Mouse (Mus musculus) limb, embryonic 12.5 days (tissue): ENCODE results near the gene C130026I21Rik. TPM values are rescaled to one million over a fixed set of nuclear protein-coding genes. Genes with fewer than 3 reads are reported as not detected.
"Not testable (repeated sequence)": the region's sequence is repeated elsewhere in the genome, so short reads cannot be mapped to it uniquely, and the experiment has no call there.

Experiments used
- ATAC-seq: fragments of 200-750 bp; cut with Nextera tagmentation; 2 replicates; pipeline ENCODE4 v1.8.0; 2017; ENCODE audit warnings: low read depth, moderate TSS enrichment; ENCODE audit not compliant: insufficient number of reproducible peaks, insufficient read depth, low FRiP score, low TSS enrichment
- H3K27ac ChIP-seq: fragments of 300-500 bp; sonication (generic); 2 replicates; pipeline ENCODE4 v1.5.1; 2016; ENCODE audit warnings: mild to moderate bottlenecking, moderate library complexity
- H3K27me3 ChIP-seq: fragments of 300-500 bp; sonication (generic); 2 replicates; pipeline ENCODE4 v1.6.1; 2016; ENCODE audit warnings: mild to moderate bottlenecking, moderate library complexity
- H3K36me3 ChIP-seq: fragments of 300-500 bp; sonication (generic); 2 replicates; pipeline ENCODE4 v1.6.1; 2016; ENCODE audit warnings: mild to moderate bottlenecking, moderate library complexity
- H3K4me1 ChIP-seq: fragments of 300-500 bp; sonication (generic); replicated peaks from 2 replicates; pipeline ENCODE4 v1.6.1; 2016
- H3K4me2 ChIP-seq: fragments of 300-500 bp; sonication (generic); 2 replicates; pipeline ENCODE4 v1.6.1; 2016; ENCODE audit warnings: mild to moderate bottlenecking, moderate library complexity
- H3K4me3 ChIP-seq: fragments of 300-500 bp; sonication (generic); replicated peaks from 2 replicates; pipeline ENCODE4 v1.5.1; 2016; ENCODE audit warnings: mild to moderate bottlenecking
- H3K9ac ChIP-seq: fragments of 300-500 bp; sonication (generic); replicated peaks from 2 replicates; pipeline ENCODE4 v1.6.1; 2016; ENCODE audit warnings: mild to moderate bottlenecking, moderate library complexity
- H3K9me3 ChIP-seq: fragments of 300-500 bp; sonication (generic); 2 replicates; pipeline ENCODE4 v1.6.1; 2016; ENCODE audit warnings: mild to moderate bottlenecking, moderate library complexity
- WGBS: fragments of 180-500 bp; shearing (Covaris S2); methylation state at CpG from one replicate; pipeline ENCODE4 v1.1.7; 2016; 5-methylcytosine and 5-hydroxymethylcytosine counted together
- microRNA-seq: library from miRNA; unstranded; fragments of <30 nt; microRNA quantifications from one replicate; pipeline ENCODE4, GENCODE M21; 2017
- polyA plus RNA-seq: library from polyadenylated mRNA; unstranded; fragments of >200 nt; fragmentation: Nextera tagmentation; extraction: Ambion mirVana; gene quantifications from 2 replicates; pipeline ENCODE4 v1.2.1, GENCODE M21; 2016

Gene C130026I21Rik
- polyA plus RNA-seq, 1 experiment from 2014 or later = not detected

GRCm38 (mm10) chr1:84961779-84962178 lies 308.6 kb downstream of the C130026I21Rik start:
- H3K27ac ChIP-seq, H3K9me3 ChIP-seq, H3K4me3 ChIP-seq, H3K36me3 ChIP-seq, H3K27me3 ChIP-seq, ATAC-seq, H3K4me1 ChIP-seq, H3K9ac ChIP-seq: not testable (repeated sequence)
- WGBS = 2% methylated on average over 12 of the region's 12 CpGs
- 0 out of 2 replicates have a peak overlapping the region, but pooled peaks have one; percentile 28 for H3K4me2 ChIP-seq

DNA sequence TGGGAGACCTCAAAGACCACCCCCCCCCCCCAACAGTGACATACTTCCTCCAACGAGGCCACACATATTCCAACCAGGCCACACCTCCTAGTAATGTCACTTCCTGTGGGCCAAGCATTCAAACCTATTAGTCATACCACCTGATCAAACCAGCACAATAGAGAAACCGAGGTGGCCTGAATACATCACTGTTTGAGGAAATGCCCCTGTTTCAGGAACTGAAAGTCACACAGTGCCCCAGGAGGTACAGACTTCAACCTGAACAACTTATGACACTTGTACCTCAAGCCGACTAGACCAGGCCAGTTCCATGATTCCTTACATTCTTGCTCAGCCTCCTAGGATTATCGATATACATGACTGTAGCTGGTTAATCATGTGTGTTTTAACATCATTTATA lies 312.7 kb downstream of the C130026I21Rik start:
- not testable (repeated sequence) for ATAC-seq, H3K27ac ChIP-seq, H3K4me1 ChIP-seq, H3K27me3 ChIP-seq, H3K9me3 ChIP-seq, H3K36me3 ChIP-seq, H3K4me2 ChIP-seq, H3K4me3 ChIP-seq, H3K9ac ChIP-seq
- whole genome bisulfite sequencing = 86% methylated on average over 4 of the region's 4 CpGs

- H3K27me3 ChIP-seq = not testable (repeated sequence)
- WGBS = 81% methylated on average over 3 of the region's 3 CpGs
These were observed 313.6 kb downstream of the C130026I21Rik start for GRCm38 (mm10) chr1:84956771-84957170.

DNA sequence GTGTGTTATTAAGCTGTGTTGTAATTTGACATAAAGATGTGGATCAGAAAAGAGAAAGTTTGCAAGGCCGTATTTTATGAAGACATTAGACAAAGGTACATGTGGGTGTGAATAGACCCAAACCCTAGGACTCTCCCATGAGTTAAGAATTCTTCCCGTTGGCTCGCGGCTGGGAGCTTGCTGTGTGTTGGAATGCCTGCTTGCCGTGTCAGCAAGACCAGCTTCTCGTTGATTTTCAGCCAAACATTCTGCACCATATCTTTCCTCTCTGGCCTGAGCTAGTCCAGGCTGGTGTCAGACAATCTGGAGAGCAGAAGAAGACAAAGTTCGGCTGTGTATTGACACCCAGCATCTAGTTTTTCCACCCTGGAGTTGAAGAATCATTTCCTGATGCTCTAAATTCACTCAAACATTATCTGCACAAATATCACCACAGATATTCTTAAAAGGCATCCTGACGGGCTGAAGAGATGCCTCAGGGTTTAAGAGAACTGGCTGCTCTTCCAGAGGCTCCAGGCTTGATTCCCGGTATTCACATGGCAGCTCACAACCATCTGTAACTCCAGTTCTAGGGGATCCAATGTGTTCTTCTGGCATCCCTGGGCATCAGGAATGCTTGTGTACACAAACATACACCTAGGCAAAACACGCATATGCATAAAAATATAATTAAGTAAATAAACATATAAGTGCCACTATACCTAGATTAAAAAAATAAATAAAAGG lies 317.7 kb downstream of the C130026I21Rik start:
- WGBS = 87% methylated on average over 10 of the region's 10 CpGs
- no peak for ATAC-seq
- Histone ChIP-seq H3K27me3 (no peaks in the 10 kb centered on the region), H3K9ac (no peak overlapping the region), H3K4me2 (no peak overlapping the region), H3K27ac (no peak overlapping the region), H3K9me3 (peaks cover 8% of the 10 kb centered on the region), H3K4me3 (no peak overlapping the region), H3K4me1 (no peaks in the 10 kb centered on the region), H3K36me3 (no peaks in the 10 kb centered on the region)

More at GRCm38 (mm10) chr1:84956771-84957170, 313.6 kb downstream of the C130026I21Rik start:
- H3K9me3 ChIP-seq, H3K4me2 ChIP-seq, H3K4me3 ChIP-seq, H3K36me3 ChIP-seq, ATAC-seq, H3K9ac ChIP-seq, H3K4me1 ChIP-seq, H3K27ac ChIP-seq: not testable (repeated sequence)

- H3K27ac ChIP-seq = no peak overlapping the region
- H3K4me2 ChIP-seq = no peak overlapping the region
- H3K9me3 ChIP-seq = peaks cover 4% of the 10 kb centered on the region
- ATAC-seq = no peak
- no peaks in the 10 kb centered on the region for H3K4me1 ChIP-seq
- no peaks in the 10 kb centered on the region for H3K27me3 ChIP-seq
- H3K9ac ChIP-seq = no peak overlapping the region
- H3K4me3 ChIP-seq = no peak overlapping the region
- WGBS = 90% methylated on average over 3 of the region's 3 CpGs
- no peaks in the 10 kb centered on the region for H3K36me3 ChIP-seq
These were observed 318.8 kb downstream of the C130026I21Rik start for GRCm38 (mm10) chr1:84951566-84951965.

DNA sequence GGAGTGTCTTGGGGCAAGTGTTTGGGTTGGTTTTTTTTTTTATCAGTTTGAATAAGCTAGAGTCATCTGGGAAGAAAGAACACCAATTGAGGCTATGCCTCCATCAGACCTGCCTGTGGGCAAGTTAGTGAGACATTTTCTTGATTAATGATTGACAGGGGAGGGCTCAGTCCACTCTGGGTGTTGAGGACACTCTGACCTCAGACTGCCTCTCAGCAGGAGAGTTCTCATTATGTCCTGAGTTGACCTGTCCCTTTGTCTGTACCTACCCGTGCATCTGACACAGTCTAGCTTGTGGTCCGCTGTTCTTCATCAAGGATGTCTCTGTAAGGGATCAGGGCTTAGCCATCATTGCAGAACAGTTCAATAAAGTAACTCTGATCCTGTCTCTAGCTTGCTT lies 323.0 kb downstream of the C130026I21Rik start:
- Histone ChIP-seq H3K27ac (no peak overlapping the region), H3K27me3 (no peaks in the 10 kb centered on the region), H3K4me3 (no peak overlapping the region), H3K36me3 (no peaks in the 10 kb centered on the region), H3K9me3 (no peaks in the 10 kb centered on the region), H3K4me2 (no peak overlapping the region), H3K4me1 (no peaks in the 10 kb centered on the region), H3K9ac (no peak overlapping the region)
- 82% methylated on average over 2 of the region's 2 CpGs for WGBS
- no peak for ATAC-seq

GRCm38 (mm10) chr1:84945950-84946349 lies 324.4 kb downstream of the C130026I21Rik start:
- Histone ChIP-seq H3K9me3 (no peaks in the 10 kb centered on the region), H3K9ac (no peak overlapping the region), H3K36me3 (no peaks in the 10 kb centered on the region), H3K4me3 (no peak overlapping the region), H3K27ac (no peak overlapping the region), H3K4me1 (no peaks in the 10 kb centered on the region), H3K4me2 (no peak overlapping the region), H3K27me3 (no peaks in the 10 kb centered on the region)
- ATAC-seq = no peak
- 86% methylated on average over 3 of the region's 3 CpGs for WGBS

GRCm38 (mm10) chr1:84943549-84943948 lies 326.8 kb downstream of the C130026I21Rik start:
- Histone ChIP-seq H3K27ac (no peak overlapping the region), H3K4me2 (no peak overlapping the region), H3K9me3 (no peaks in the 10 kb centered on the region), H3K9ac (no peak overlapping the region), H3K27me3 (no peaks in the 10 kb centered on the region), H3K4me3 (no peak overlapping the region), H3K36me3 (no peaks in the 10 kb centered on the region), H3K4me1 (no peaks in the 10 kb centered on the region)
- 94% methylated on average over 4 of the region's 4 CpGs for WGBS
- no peak for ATAC-seq

Small RNA genes within 50 kb of the gene (microRNA-seq; reads per million reads assigned to microRNA genes)
- gene Gm27907 = not detected

Other genes starting within 250 kb of the C130026I21Rik start
- not detected in 2 replicates for gene Gm10553, start 170.4 kb downstream of the C130026I21Rik start, polyA plus RNA-seq
- gene A530032D15Rik, start 160.7 kb downstream of the C130026I21Rik start, polyA plus RNA-seq = not detected in 2 replicates